Mouse (Mus musculus): ENCODE measurements at regions not wholly inside any gene's neighbourhood (a gene's known extent, or its start where the extent isn't known, plus 50 kb on each side); places are given as distances from the start of the nearest gene placed in this dataset.

- no peak for DNase-seq
- TF ChIP-seq CTCF (IDR thresholded peaks at IDR 0.05) (no peak), POLR2A (IDR thresholded peaks at IDR 0.05; ENCODE audit: insufficient read depth, low read depth, low read length) (no peak), EP300 (IDR thresholded peaks at IDR 0.05; ENCODE audit: insufficient read depth, low read depth, low read length) (no peak)
- intact Hi-C loops (cut with DNase I), result no loop called here
Observed at GRCm38 (mm10) chr2:124003507-124003906, 86.3 kb upstream of the Sema6d start.

GRCm38 (mm10) chr2:124015542-124015941, 74.2 kb upstream of the Sema6d start:
- Histone ChIP-seq H3K79me2 (replicated peaks; ENCODE audit: control insufficient read depth, insufficient read depth, low read length) (no peaks in the 10 kb centered on the region), H3K36me3 (ENCODE audit: control insufficient read depth, insufficient read depth, low read length) (no peaks in the 10 kb centered on the region), H3K27ac (no peak overlapping the region), H3K4me3 (no peak overlapping the region), H3K9ac (ENCODE audit: low read depth, low read length) (no peak overlapping the region), H3K27me3 (ENCODE audit: control insufficient read depth, insufficient read depth, low read length) (no peaks in the 10 kb centered on the region), H3K4me1 (ENCODE audit: control insufficient read depth, insufficient read depth, low read length) (no peaks in the 10 kb centered on the region)
- no peak for TF ChIP-seq CTCF (IDR thresholded peaks at IDR 0.05)
- no peak for TF ChIP-seq POLR2A (IDR thresholded peaks at IDR 0.05; ENCODE audit: insufficient read depth, low read depth, low read length)
- no peak for TF ChIP-seq EP300 (IDR thresholded peaks at IDR 0.05; ENCODE audit: insufficient read depth, low read depth, low read length)
- WGBS, result 84% methylated on average over 2 of the region's 2 CpGs
- DNase-seq, result no peak
- intact Hi-C loops (cut with DNase I), result no loop called here

More at GRCm38 (mm10) chr2:124003507-124003906, 86.3 kb upstream of the Sema6d start:
- Histone ChIP-seq H3K4me1 (ENCODE audit: control insufficient read depth, insufficient read depth, low read length) (no peaks in the 10 kb centered on the region), H3K79me2 (replicated peaks; ENCODE audit: control insufficient read depth, insufficient read depth, low read length) (no peaks in the 10 kb centered on the region), H3K27me3 (ENCODE audit: control insufficient read depth, insufficient read depth, low read length) (no peaks in the 10 kb centered on the region), H3K4me3 (no peak overlapping the region), H3K27ac (no peak overlapping the region), H3K9ac (ENCODE audit: low read depth, low read length) (no peak overlapping the region), H3K36me3 (ENCODE audit: control insufficient read depth, insufficient read depth, low read length) (no peaks in the 10 kb centered on the region)

Measured in heart, adult 2 months (tissue).